Mouse (Mus musculus) liver, embryonic 15.5 days (tissue): ENCODE results near the gene Xpnpep2. TPM values are rescaled to one million over a fixed set of nuclear protein-coding genes. Genes with fewer than 3 reads are reported as not detected.

ENCODE experiments used
- ATAC-seq: fragments of 200-750 bp; cut with Nextera tagmentation; 2 replicates; pipeline ENCODE4 v1.8.0; 2017; ENCODE audit warnings: moderate number of reproducible peaks, mild to moderate bottlenecking, moderate library complexity; ENCODE audit not compliant: insufficient read depth
- H3K27ac ChIP-seq: fragments of 300-500 bp; sonication (generic); replicated peaks from 2 replicates; pipeline ENCODE4 v1.5.1; 2015; ENCODE audit warnings: mild to moderate bottlenecking, inconsistent platforms
- H3K27me3 ChIP-seq: fragments of 300-500 bp; sonication (generic); 2 replicates; pipeline ENCODE4 v1.6.1; 2015; ENCODE audit warnings: mild to moderate bottlenecking, inconsistent platforms
- H3K36me3 ChIP-seq: fragments of 300-500 bp; sonication (generic); replicated peaks from 2 replicates; pipeline ENCODE4 v1.6.1; 2015; ENCODE audit warnings: moderate library complexity, mild to moderate bottlenecking, inconsistent platforms
- H3K4me1 ChIP-seq: fragments of 300-500 bp; sonication (generic); replicated peaks from 2 replicates; pipeline ENCODE4 v1.6.1; 2015; ENCODE audit warnings: inconsistent platforms
- H3K4me2 ChIP-seq: fragments of 300-500 bp; sonication (generic); 2 replicates; pipeline ENCODE4 v1.6.1; 2015; ENCODE audit warnings: moderate library complexity, mild to moderate bottlenecking, inconsistent platforms
- H3K4me3 ChIP-seq: fragments of 300-500 bp; sonication (generic); replicated peaks from 2 replicates; pipeline ENCODE4 v1.5.1; 2015; ENCODE audit warnings: mild to moderate bottlenecking, inconsistent platforms
- H3K9ac ChIP-seq: fragments of 300-500 bp; sonication (generic); 2 replicates; pipeline ENCODE4 v1.6.1; 2015; ENCODE audit warnings: moderate library complexity, mild to moderate bottlenecking, inconsistent platforms
- H3K9me3 ChIP-seq: fragments of 300-500 bp; sonication (generic); replicated peaks from 2 replicates; pipeline ENCODE4 v1.6.1; 2016; ENCODE audit warnings: inconsistent platforms
- WGBS: fragments of 180-500 bp; shearing (Covaris S2); methylation state at CpG from one replicate; pipeline ENCODE4 v1.1.7; 2015; ENCODE audit warnings: mixed read lengths; ENCODE audit not compliant: insufficient replicate concordance; 5-methylcytosine and 5-hydroxymethylcytosine counted together
- polyA plus RNA-seq: library from polyadenylated mRNA; unstranded; fragments of >200 nt; fragmentation: Nextera tagmentation; extraction: Ambion mirVana; gene quantifications from 2 replicates; pipeline ENCODE4 v1.2.1, GENCODE M21; 2015

Gene Xpnpep2
- 0.02 and 0.03 TPM in 2 replicates for polyA plus RNA-seq

DNA sequence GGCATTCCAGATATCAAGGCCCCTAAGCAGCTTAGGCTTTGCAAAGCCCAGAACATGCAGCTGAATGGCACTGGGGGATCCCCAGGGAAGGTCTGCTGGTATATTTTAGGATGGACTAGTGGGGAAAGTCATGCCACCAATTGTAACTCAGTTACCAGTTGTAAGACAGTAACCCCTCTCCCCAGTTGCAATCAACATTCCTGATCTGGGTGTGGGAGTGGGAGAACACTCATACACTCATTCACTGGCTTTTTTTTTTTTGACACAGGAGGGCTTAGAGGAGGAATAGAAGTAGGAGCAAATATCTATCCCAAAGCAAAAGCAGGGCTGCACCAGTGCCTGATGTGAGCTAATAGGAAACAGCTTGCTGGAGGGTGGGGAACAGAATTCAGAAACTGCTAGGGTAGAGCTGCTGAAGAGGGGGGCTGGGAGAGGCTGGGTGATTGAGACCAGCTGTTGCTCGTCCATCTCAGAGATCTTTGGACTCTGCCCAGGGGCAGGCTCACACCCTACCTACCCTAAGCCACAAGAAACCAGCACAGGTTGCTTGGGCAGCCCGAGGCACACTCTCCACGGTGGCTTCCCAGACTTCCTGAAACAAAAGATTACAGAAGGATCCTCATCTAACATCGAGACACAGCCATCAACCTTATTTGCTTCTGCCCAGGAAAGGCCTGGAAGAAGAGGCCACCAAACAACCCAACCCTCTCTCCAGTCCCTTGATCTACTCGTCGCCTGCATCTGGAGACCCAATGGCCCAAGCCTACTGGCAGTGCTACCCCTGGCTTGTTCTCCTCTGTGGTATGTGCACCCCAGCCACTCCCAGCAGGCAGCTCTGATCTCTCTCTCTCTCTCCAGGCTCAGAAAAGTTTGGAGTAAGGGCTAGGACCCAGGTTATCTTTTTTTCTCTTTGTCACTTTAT lies at the start of gene Xpnpep2:
Xpnpep2 (plus strand) TSS at position 332 of the 922 bp plus-strand sequence.
- Histone ChIP-seq H3K27ac (no peak within 1 kb of the TSS), H3K36me3 (no peaks in the 10 kb centered on the region), H3K4me3 (no peak within 1 kb of the TSS), H3K4me2 (no peak within 1 kb of the TSS), H3K4me1 (no peaks in the 10 kb centered on the region), H3K9me3 (no peaks in the 10 kb centered on the region), H3K27me3 (no peaks in the 10 kb centered on the region), H3K9ac (no peak within 1 kb of the TSS)
- 35% methylated on average over 6 of the region's 6 CpGs for WGBS
- ATAC-seq, result no peak

DNA sequence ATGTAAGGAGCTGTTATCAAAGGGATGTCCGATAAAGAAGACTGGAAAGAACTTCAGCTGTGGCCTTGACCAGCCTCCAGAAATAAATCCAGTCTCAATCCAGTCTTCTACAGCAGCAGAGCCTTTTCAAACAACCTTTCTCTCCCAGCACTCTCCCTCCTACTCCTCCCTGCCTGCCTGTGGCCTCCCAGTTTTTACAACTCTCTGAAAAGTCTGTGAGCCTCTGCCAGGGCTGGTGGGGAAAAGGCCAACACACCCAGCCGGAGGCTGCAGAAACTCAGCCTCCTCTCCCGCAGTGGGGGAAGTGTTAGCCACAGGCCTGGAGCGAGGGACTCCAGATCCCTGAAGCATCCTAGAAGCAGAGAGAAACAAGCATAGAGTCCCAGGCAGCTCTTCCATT lies 46.0 kb upstream of the Xpnpep2 start:
- no peaks in the 10 kb centered on the region for H3K36me3 ChIP-seq
- H3K9me3 ChIP-seq, result no peaks in the 10 kb centered on the region
- 69% methylated on average over 4 of the region's 4 CpGs for WGBS
- no peak overlapping the region for H3K27ac ChIP-seq
- no peak for ATAC-seq
- no peak overlapping the region for H3K4me3 ChIP-seq
- H3K4me1 ChIP-seq, result no peaks in the 10 kb centered on the region
- no peak overlapping the region for H3K4me2 ChIP-seq
- no peak overlapping the region for H3K9ac ChIP-seq
- no peaks in the 10 kb centered on the region for H3K27me3 ChIP-seq

DNA sequence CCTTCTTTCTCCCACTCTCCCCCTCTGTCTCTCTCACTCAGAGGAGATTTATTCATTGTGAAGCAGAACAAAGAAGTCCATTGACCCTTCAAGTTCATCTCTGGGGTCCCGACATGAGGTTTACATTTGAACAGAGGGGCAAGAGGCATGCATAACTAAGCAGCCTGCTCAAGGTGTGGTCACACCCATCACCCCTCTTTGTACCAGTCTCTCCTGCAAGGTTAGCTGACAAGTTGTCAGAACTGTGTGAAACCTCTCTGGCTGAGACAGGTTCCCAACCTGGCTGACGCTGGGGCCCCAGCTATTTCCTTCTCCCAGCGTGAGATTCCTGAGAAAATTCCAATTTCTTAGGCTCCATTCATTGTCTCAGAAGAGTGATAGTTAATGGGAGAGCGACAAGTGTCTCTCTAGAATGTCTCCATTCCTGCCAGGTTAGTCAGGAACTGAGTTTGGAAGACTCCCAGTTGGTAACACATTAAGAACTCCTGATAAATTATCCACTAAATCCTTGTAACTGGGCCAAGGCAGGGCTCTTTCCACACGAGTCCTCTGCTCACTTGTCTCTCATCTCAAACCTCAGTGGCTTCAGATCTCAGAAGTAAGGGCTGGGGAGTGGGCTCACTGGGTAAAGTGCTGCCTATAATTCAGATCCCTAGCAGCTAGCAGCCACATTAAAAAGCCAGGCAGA lies 44.2 kb upstream of the Xpnpep2 start:
- H3K4me2 ChIP-seq, result no peak overlapping the region
- H3K27me3 ChIP-seq, result no peaks in the 10 kb centered on the region
- no peaks in the 10 kb centered on the region for H3K9me3 ChIP-seq
- 37% methylated on average over 5 of the region's 5 CpGs for WGBS
- no peaks in the 10 kb centered on the region for H3K36me3 ChIP-seq
- ATAC-seq, result no peak
- no peak overlapping the region for H3K4me3 ChIP-seq
- no peaks in the 10 kb centered on the region for H3K4me1 ChIP-seq
- H3K27ac ChIP-seq, result no peak overlapping the region
- H3K9ac ChIP-seq, result no peak overlapping the region

DNA sequence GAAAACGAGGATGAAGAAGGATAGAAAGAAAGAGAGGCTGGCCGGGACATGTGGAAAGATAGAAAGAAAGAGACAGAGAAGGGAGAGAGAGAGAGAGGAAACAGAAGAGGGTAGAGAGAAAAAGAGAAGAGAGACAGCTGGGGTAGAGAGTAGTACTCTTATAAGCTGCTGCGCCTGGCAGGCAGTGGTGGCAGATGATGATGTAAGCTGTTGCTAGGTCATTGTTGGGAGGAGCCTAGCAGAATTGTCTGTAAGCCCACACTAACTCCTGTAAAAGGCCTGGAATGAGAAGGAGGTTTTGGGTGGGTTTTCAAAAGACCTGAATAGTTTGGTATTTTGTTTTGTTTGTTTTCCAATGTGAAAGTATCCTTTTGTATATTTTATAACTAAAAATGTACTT lies 41.6 kb upstream of the Xpnpep2 start:
- no peak for ATAC-seq
- H3K27ac ChIP-seq, result no peak overlapping the region
- no peak overlapping the region for H3K4me3 ChIP-seq
- H3K4me1 ChIP-seq, result no peaks in the 10 kb centered on the region
- H3K27me3 ChIP-seq, result no peaks in the 10 kb centered on the region
- H3K36me3 ChIP-seq, result no peaks in the 10 kb centered on the region
- WGBS, result 48% methylated on average over 3 of the region's 3 CpGs
- H3K9ac ChIP-seq, result no peak overlapping the region
- no peaks in the 10 kb centered on the region for H3K9me3 ChIP-seq
- H3K4me2 ChIP-seq, result no peak overlapping the region

DNA sequence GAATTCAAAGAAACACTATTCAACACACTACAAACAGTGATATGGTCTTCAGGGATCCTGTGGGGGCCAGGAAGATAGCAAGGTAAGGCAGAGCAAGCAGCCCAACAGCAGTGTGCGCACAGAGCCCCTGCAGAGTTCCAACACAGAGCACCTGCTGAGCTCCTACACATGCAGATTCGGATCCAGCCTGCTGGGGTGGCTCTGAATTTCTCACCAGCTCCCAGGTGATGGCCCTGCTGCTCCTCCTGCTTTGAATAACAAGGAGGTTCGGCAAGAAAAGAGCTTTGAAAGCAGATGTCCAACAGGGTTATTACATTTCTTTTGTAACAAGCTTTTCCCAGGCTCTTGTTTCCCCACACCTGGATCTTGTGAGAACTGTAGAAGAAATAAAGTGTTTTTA lies 36.6 kb upstream of the Xpnpep2 start:
- H3K9ac ChIP-seq, result no peak overlapping the region
- no peak for ATAC-seq
- no peak overlapping the region for H3K27ac ChIP-seq
- H3K27me3 ChIP-seq, result 0 out of 2 replicates have a peak, but pooled peaks cover 8% of the 10 kb centered on the region
- H3K4me2 ChIP-seq, result no peak overlapping the region
- WGBS, result 26% methylated on average over 3 of the region's 3 CpGs
- no peaks in the 10 kb centered on the region for H3K4me1 ChIP-seq
- no peaks in the 10 kb centered on the region for H3K36me3 ChIP-seq
- no peak overlapping the region for H3K4me3 ChIP-seq
- no peaks in the 10 kb centered on the region for H3K9me3 ChIP-seq

DNA sequence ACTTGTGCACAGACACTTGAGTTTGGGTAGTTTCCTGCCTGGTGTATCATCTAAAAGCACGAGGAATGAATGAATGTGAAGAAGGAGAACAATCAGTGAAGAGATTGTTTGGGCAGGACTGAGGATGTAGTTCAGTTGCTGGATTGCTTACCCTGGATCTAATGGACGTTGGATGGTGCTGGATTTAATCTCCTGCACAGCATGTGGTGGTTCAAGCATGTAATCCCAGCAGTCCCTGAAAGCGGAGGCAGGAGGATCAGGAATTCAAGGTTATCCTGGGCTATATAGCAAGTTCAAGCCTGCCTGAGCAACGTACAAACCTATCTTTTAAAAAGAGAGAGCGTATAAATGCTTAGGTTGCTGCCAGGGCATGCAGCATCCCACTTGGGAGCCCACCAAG lies 36.1 kb upstream of the Xpnpep2 start:
- WGBS, result 27% methylated on average over 5 of the region's 5 CpGs

DNA sequence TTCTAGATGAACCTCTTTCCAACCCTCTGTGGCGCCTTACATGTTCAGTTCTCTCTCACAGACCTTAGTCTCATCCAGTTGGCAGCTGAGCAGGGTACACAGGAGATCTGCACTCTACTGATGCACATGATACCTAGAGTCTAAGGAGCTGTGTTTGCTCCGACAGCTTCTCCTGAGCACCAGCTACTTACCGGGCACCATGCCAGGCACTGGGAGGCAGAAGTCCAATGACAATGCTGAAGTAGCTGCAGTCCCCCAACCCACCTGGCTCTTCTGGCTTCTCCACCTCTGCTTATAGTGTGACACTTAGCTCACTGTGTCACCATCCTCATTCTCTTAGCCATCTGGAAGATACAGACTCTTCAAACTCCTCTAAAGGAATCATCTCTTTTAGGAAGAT lies 33.8 kb upstream of the Xpnpep2 start:
- H3K36me3 ChIP-seq, result no peaks in the 10 kb centered on the region
- H3K27ac ChIP-seq, result no peak overlapping the region
- H3K4me3 ChIP-seq, result no peak overlapping the region
- 0 out of 2 replicates have a peak, but pooled peaks cover 8% of the 10 kb centered on the region for H3K27me3 ChIP-seq
- WGBS, result 59% methylated on average over 3 of the region's 3 CpGs
- no peaks in the 10 kb centered on the region for H3K4me1 ChIP-seq
- no peak for ATAC-seq
- no peaks in the 10 kb centered on the region for H3K9me3 ChIP-seq
- no peak overlapping the region for H3K9ac ChIP-seq
- H3K4me2 ChIP-seq, result no peak overlapping the region

More for the DNA sequence above, 36.1 kb upstream of the Xpnpep2 start:
- Histone ChIP-seq H3K4me2 (no peak overlapping the region), H3K27ac (no peak overlapping the region), H3K36me3 (no peaks in the 10 kb centered on the region), H3K9me3 (no peaks in the 10 kb centered on the region), H3K4me3 (no peak overlapping the region), H3K4me1 (no peaks in the 10 kb centered on the region), H3K9ac (no peak overlapping the region), H3K27me3 (0 out of 2 replicates have a peak, but pooled peaks cover 8% of the 10 kb centered on the region)
- no peak for ATAC-seq

DNA sequence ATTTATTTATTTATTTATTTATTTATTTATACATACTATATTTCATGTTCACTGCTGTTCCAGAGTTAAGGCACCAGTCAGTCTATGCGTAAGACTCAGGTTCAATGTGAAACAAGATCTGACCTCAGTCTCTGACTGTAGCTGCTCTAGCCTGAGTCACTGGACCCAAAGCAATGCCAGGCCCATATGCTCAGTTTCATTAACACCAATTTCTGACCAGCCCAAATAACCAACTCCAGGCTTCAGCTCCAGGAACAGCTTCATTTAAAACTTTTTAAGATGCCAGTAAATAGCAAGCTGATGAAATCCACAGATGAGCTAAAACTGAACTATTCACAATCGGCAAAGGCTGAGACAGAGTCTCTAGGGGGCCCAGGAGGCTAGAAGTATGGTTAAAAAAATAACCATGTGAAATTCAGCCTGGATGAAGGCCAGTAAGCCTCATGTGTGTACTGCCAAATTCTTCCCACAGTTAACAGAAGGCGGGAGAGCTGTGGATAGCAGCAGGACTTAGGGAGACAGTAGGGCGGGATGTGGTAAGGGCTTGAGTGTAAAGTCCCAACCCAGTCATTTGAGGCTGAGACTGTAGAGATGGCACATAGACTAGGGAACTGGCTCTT lies 31.6 kb upstream of the Xpnpep2 start:
- no peaks in the 10 kb centered on the region for H3K4me1 ChIP-seq
- no peaks in the 10 kb centered on the region for H3K9me3 ChIP-seq
- H3K36me3 ChIP-seq, result no peaks in the 10 kb centered on the region
- 64% methylated on average over 4 of the region's 4 CpGs for WGBS
- H3K27ac ChIP-seq, result no peak overlapping the region
- H3K4me3 ChIP-seq, result no peak overlapping the region
- no peak overlapping the region for H3K9ac ChIP-seq
- ATAC-seq, result no peak
- H3K27me3 ChIP-seq, result 0 out of 2 replicates have a peak, but pooled peaks cover 8% of the 10 kb centered on the region
- H3K4me2 ChIP-seq, result no peak overlapping the region

DNA sequence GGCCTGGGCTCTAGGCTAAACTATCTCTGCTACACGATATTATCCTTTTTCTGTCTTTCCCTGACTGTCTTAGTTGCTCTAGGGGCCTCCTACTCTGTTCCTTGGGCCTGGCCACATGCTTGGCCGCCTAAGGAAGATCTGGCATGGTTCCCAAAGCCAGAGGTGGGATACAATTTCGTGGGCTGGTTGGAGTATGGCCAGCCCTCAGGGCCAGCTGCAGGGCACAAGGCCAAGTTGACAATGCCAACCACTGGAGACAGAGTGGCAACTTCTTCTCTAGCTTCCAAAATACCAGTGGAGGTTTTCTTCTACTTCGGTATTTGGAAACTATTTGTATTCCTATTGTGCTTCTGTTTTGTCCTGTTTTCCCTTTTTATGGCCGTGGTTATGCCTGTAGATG lies 26.2 kb upstream of the Xpnpep2 start:
- 43% methylated on average over 5 of the region's 5 CpGs for WGBS
- no peak overlapping the region for H3K4me2 ChIP-seq

DNA sequence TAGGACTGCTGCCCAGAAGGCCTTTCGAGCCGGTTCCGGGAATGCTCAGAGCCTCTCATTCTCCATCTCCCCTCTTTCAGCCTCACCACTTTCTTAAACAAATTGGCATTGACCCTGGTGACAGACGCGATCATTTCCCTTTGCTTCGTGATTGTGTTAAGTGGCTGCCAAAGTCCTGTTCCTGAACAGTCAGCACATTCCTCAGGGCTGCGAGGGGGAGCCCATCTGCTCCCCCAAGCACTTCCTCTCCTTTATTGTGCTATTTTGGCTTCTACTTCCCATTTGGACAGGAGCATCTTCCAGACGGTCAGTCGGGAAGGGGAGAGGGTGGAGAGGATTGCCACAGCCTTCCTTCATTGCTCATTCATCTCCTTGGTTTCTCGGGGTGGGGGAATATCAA lies 16.4 kb upstream of the Xpnpep2 start:
- Histone ChIP-seq H3K4me3 (no peak overlapping the region), H3K9ac (no peak overlapping the region), H3K4me1 (no peaks in the 10 kb centered on the region), H3K4me2 (no peak overlapping the region), H3K27me3 (no peaks in the 10 kb centered on the region), H3K36me3 (no peaks in the 10 kb centered on the region), H3K9me3 (no peaks in the 10 kb centered on the region), H3K27ac (no peak overlapping the region)
- no peak for ATAC-seq
- WGBS, result 43% methylated on average over 10 of the region's 10 CpGs

More for the DNA sequence above, 26.2 kb upstream of the Xpnpep2 start:
- H3K9me3 ChIP-seq, result no peaks in the 10 kb centered on the region
- ATAC-seq, result no peak
- H3K4me1 ChIP-seq, result no peaks in the 10 kb centered on the region
- no peak overlapping the region for H3K9ac ChIP-seq
- H3K27me3 ChIP-seq, result no peaks in the 10 kb centered on the region
- no peaks in the 10 kb centered on the region for H3K36me3 ChIP-seq
- H3K27ac ChIP-seq, result no peak overlapping the region
- H3K4me3 ChIP-seq, result no peak overlapping the region

DNA sequence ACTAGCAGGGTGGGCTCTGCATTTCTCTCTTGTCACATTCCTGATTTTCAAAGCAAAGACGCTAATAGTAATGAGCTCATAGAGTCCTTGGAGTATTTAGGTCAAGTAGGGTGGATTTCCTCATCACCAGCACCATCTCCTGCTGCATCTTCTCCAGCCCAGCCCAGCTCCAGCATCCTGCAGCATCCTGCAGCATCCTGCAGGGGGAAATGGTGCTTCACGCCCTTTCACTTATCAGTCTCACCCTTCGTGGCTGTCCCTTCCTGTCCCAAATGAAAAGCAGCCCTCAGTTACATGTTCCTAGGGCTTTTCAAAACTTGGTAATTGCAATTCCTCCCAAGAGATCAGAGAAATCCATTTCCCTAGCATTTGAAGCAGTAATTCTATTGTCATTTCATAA lies 15.0 kb upstream of the Xpnpep2 start:
- WGBS, result 37% methylated on average over 3 of the region's 3 CpGs
- no peak overlapping the region for H3K9ac ChIP-seq
- ATAC-seq, result no peak
- H3K4me2 ChIP-seq, result no peak overlapping the region
- H3K27ac ChIP-seq, result no peak overlapping the region
- H3K27me3 ChIP-seq, result no peaks in the 10 kb centered on the region
- H3K4me1 ChIP-seq, result no peaks in the 10 kb centered on the region
- no peak overlapping the region for H3K4me3 ChIP-seq
- no peaks in the 10 kb centered on the region for H3K9me3 ChIP-seq
- no peaks in the 10 kb centered on the region for H3K36me3 ChIP-seq
